In genomic region chr15:86029981-86030380, GRCm38 (mm10) we compare ENCODE assay signal across 9 mouse cellular contexts. TPM values are rescaled to one million over a fixed set of nuclear protein-coding genes. Genes with fewer than 3 reads are reported as not detected.
DNase-seq lines count a peak whose midpoint lies in the region; ATAC-seq and TF ChIP-seq lines count a peak whose summit lies in the region.
"Had no signal": no experiment of that assay in that cellular context is flagged by ENCODE, and none has a peak within 500 bp of the region (broad histone marks: within the 10 kb centered on the region; RNA-seq: fewer than 3 reads in every experiment).

No protein-coding gene starts in this region.

- no peak for ATAC-seq in intestine, postnatal 0 days
- ATAC-seq in intestine, embryonic 16.5 days = no peak
- no peak for ATAC-seq in embryonic facial prominence, embryonic 14.5 days (ENCODE audit: low read depth)

- no peak overlapping the region for H3K9ac ChIP-seq in intestine, postnatal 0 days (ENCODE audit: low read depth, low read length)
- no peak overlapping the region for H3K9ac ChIP-seq in intestine, embryonic 16.5 days (ENCODE audit: low read depth, low read length)
- H3K9ac ChIP-seq in embryonic facial prominence, embryonic 14.5 days (ENCODE audit: low read depth, low read length) = no peak overlapping the region

- peaks cover 4% of the 10 kb centered on the region; the same call in 1 of the 2 replicates for H3K4me1 ChIP-seq in intestine, postnatal 0 days (replicated peaks; ENCODE audit: control insufficient read depth, insufficient read depth, low read length)
- H3K4me1 ChIP-seq in intestine, embryonic 16.5 days (ENCODE audit: control insufficient read depth, insufficient read depth, low read length) = peaks cover 21% of the 10 kb centered on the region
- H3K4me1 ChIP-seq in E14TG2a.4 (replicated peaks; ENCODE audit: low read depth, low read length) = peaks cover 51% of the 10 kb centered on the region
- H3K4me1 ChIP-seq in embryonic facial prominence, embryonic 14.5 days (ENCODE audit: control insufficient read depth, insufficient read depth, low read length) = peaks cover 4% of the 10 kb centered on the region; the same call in 1 of the 2 replicates

- no peak overlapping the region for H3K27ac ChIP-seq in intestine, postnatal 0 days (ENCODE audit: low read depth, low read length)
- no peak overlapping the region for H3K27ac ChIP-seq in intestine, embryonic 16.5 days (ENCODE audit: low read length)
- H3K27ac ChIP-seq in embryonic facial prominence, embryonic 14.5 days (replicated peaks; ENCODE audit: low read depth, low read length) = no peak overlapping the region

- TF ChIP-seq CTCF in intestine, postnatal 0 days (IDR thresholded peaks at IDR 0.05; ENCODE audit: low read depth) = peak; percentile 18; the same call in 1 of the 2 replicates
- peak; percentile 16 for TF ChIP-seq CTCF in E14TG2a.4 (conservative IDR thresholded peaks at IDR 0.05; ENCODE audit: low read length)

- H3K36me3 ChIP-seq in intestine, postnatal 0 days (ENCODE audit: control insufficient read depth, insufficient read depth) = no peaks in the 10 kb centered on the region
- no peaks in the 10 kb centered on the region for H3K36me3 ChIP-seq in intestine, embryonic 16.5 days (ENCODE audit: control insufficient read depth, insufficient read depth, low read length)
- H3K36me3 ChIP-seq in E14TG2a.4 (ENCODE audit: insufficient read depth, low read length) = peaks cover 15% of the 10 kb centered on the region; the same call in 1 of the 2 replicates
- peaks cover 16% of the 10 kb centered on the region; the same call in 1 of the 2 replicates for H3K36me3 ChIP-seq in embryonic facial prominence, embryonic 14.5 days (ENCODE audit: control insufficient read depth, insufficient read depth, low read length)

- H3K4me2 ChIP-seq in intestine, postnatal 0 days (replicated peaks; ENCODE audit: low read depth) = peak overlapping the region; percentile 9; the same call in 1 of the 2 replicates
- no peak overlapping the region for H3K4me2 ChIP-seq in intestine, embryonic 16.5 days (ENCODE audit: low read depth, low read length)
- peak overlapping the region; percentile 41 for H3K4me2 ChIP-seq in embryonic facial prominence, embryonic 14.5 days (ENCODE audit: low read depth, low read length)

- 78% methylated on average over 14 of the region's 14 CpGs for WGBS in intestine, postnatal 0 days
- 76% methylated on average over 14 of the region's 14 CpGs for WGBS in intestine, embryonic 16.5 days
- WGBS in embryonic facial prominence, embryonic 14.5 days = 74% methylated on average over 10 of the region's 14 CpGs

- no peak for DNase-seq in embryonic facial prominence, embryonic 14.5 days (ENCODE audit: low spot score)
- DNase-seq in kidney, postnatal 4 days = peak; percentile 46 to 59
- no peak for DNase-seq in cerebellum, postnatal 36 days
- DNase-seq in frontal cortex, postnatal 10 days (ENCODE audit: low spot score in 2 of 2) = no peak
- DNase-seq in frontal cortex, postnatal 25 days (ENCODE audit: low spot score in 2 of 2) = no peak
- DNase-seq: right cerebral cortex, postnatal 14 days had no signal

- no peak overlapping the region for H3K4me3 ChIP-seq in intestine, postnatal 0 days (ENCODE audit: low read depth, low read length)
- H3K4me3 ChIP-seq in intestine, embryonic 16.5 days (ENCODE audit: low read length) = no peak overlapping the region
- H3K4me3 ChIP-seq in E14TG2a.4 (replicated peaks; ENCODE audit: low read length) = no peak overlapping the region
- peak overlapping the region; percentile 12 for H3K4me3 ChIP-seq in embryonic facial prominence, embryonic 14.5 days (ENCODE audit: low read depth, low read length)

- peaks cover 32% of the 10 kb centered on the region for H3K27me3 ChIP-seq in intestine, postnatal 0 days (replicated peaks; ENCODE audit: control insufficient read depth, insufficient read depth, low read length)
- peaks cover 33% of the 10 kb centered on the region for H3K27me3 ChIP-seq in intestine, embryonic 16.5 days (replicated peaks; ENCODE audit: control insufficient read depth, insufficient read depth, low read length)
- H3K27me3 ChIP-seq in E14TG2a.4 (ENCODE audit: insufficient read depth, low read length) = peaks cover 27% of the 10 kb centered on the region
- H3K27me3 ChIP-seq in embryonic facial prominence, embryonic 14.5 days (replicated peaks; ENCODE audit: control insufficient read depth, insufficient read depth, low read length) = peaks cover 22% of the 10 kb centered on the region

- H3K9me3 ChIP-seq in intestine, postnatal 0 days (ENCODE audit: control insufficient read depth) = no peaks in the 10 kb centered on the region
- H3K9me3 ChIP-seq in intestine, embryonic 16.5 days (ENCODE audit: control insufficient read depth, low read length) = peaks cover 7% of the 10 kb centered on the region; the same call in 1 of the 2 replicates
- no peaks in the 10 kb centered on the region for H3K9me3 ChIP-seq in E14TG2a.4 (ENCODE audit: low read length)
- H3K9me3 ChIP-seq in embryonic facial prominence, embryonic 14.5 days (ENCODE audit: control insufficient read depth, low read length) = peaks cover 11% of the 10 kb centered on the region; the same call in 1 of the 2 replicates

RNA-seq across cellular contexts. Expression of gene Celsr1, which starts 3.6 kb away (rescaled TPM):
- 0.33 and 0.39 TPM in 2 replicates for polyA plus RNA-seq in intestine, postnatal 0 days (2015; fragmentation: Nextera tagmentation; extraction: Ambion mirVana)
- 0.51 and 0.70 TPM in 2 replicates for polyA plus RNA-seq in intestine, embryonic 16.5 days (2015; fragmentation: Nextera tagmentation; extraction: Ambion mirVana)
- 5.5 TPM in 2 replicates for polyA plus RNA-seq in embryonic facial prominence, embryonic 14.5 days (2014; fragmentation: Nextera tagmentation; extraction: Ambion mirVana)

RNA-seq across cellular contexts. Expression of gene Gramd4, which starts 27.5 kb away (rescaled TPM):
- 5.6 and 6.4 TPM in 2 replicates for polyA plus RNA-seq in intestine, postnatal 0 days (2015; fragmentation: Nextera tagmentation; extraction: Ambion mirVana)
- polyA plus RNA-seq in intestine, embryonic 16.5 days (2015; fragmentation: Nextera tagmentation; extraction: Ambion mirVana) = 9.1 and 9.5 TPM in 2 replicates
- 7.6 and 10.8 TPM in 2 replicates for polyA plus RNA-seq in embryonic facial prominence, embryonic 14.5 days (2014; fragmentation: Nextera tagmentation; extraction: Ambion mirVana)

Comparison
In these comparisons a context has a peak if more than half of its experiments do, and no peak if none do; other contexts are left out.
1. DNase-seq: peak in kidney, postnatal 4 days (2 of 2); none in embryonic facial prominence, embryonic 14.5 days (single experiment), cerebellum, postnatal 36 days (0 of 2), frontal cortex, postnatal 10 days (0 of 2) and frontal cortex, postnatal 25 days (0 of 2).